Mouse (Mus musculus) liver, postnatal 0 days (tissue): ENCODE measurements around the gene Igf2. TPM values are rescaled to one million over a fixed set of nuclear protein-coding genes. Genes with fewer than 3 reads are reported as not detected.

Experiments
- ATAC-seq: fragments of 200-750 bp; cut with Nextera tagmentation; 2 replicates; pipeline ENCODE4 v1.8.0; 2017; ENCODE audit warnings: mild to moderate bottlenecking, moderate library complexity
- DNase-seq: peaks from one replicate; pipeline ENCODE4 v3.0.0-alpha.2; 2016
- H3K27ac ChIP-seq: fragments of 300-500 bp; sonication (generic); 2 replicates; pipeline ENCODE4 v1.5.1; 2014; ENCODE audit warnings: antibody characterized with exemption, moderate library complexity, mild to moderate bottlenecking, low read depth
- H3K27me3 ChIP-seq: fragments of 300-500 bp; sonication (generic); 2 replicates; pipeline ENCODE4 v1.6.1; 2014; ENCODE audit warnings: low read length, control low read depth, mixed read lengths; ENCODE audit not compliant: insufficient read depth
- H3K36me3 ChIP-seq: fragments of 300-500 bp; sonication (generic); replicated peaks from 2 replicates; pipeline ENCODE4 v1.6.1; 2014; ENCODE audit warnings: mild to moderate bottlenecking, control low read depth, low read length, moderate library complexity, mixed read lengths; ENCODE audit not compliant: insufficient read depth
- H3K4me1 ChIP-seq: fragments of 300-500 bp; sonication (generic); 2 replicates; pipeline ENCODE4 v1.6.1; 2014; ENCODE audit warnings: antibody characterized with exemption, mild to moderate bottlenecking, control low read depth; ENCODE audit not compliant: insufficient read depth
- H3K4me2 ChIP-seq: fragments of 300-500 bp; sonication (generic); 2 replicates; pipeline ENCODE4 v1.6.1; 2014; ENCODE audit warnings: low read depth, mild to moderate bottlenecking, low read length, moderate library complexity, mixed read lengths
- H3K4me3 ChIP-seq: fragments of 300-500 bp; sonication (generic); 2 replicates; pipeline ENCODE4 v1.5.1; 2014; ENCODE audit warnings: low read depth, low read length
- H3K9ac ChIP-seq: fragments of 300-500 bp; sonication (generic); replicated peaks from 2 replicates; pipeline ENCODE4 v1.6.1; 2014; ENCODE audit warnings: mild to moderate bottlenecking, moderate library complexity
- H3K9me3 ChIP-seq: fragments of 300-500 bp; sonication (generic); 2 replicates; pipeline ENCODE4 v1.6.1; 2016; ENCODE audit warnings: mild to moderate bottlenecking, control low read depth, low read length, mixed read lengths
- CTCF ChIP-seq: sonication (generic); IDR thresholded peaks from 2 replicates; pipeline ENCODE4 v1.5.1; 2016; ENCODE audit warnings: antibody characterized with exemption, low read depth
- EP300 ChIP-seq: IDR thresholded peaks from 2 replicates; pipeline ENCODE4 v1.6.1; 2016; ENCODE audit warnings: antibody characterized with exemption, low read depth, mild to moderate bottlenecking
- WGBS: fragments of 180-500 bp; shearing (Covaris S2); extraction: QIAGEN DNeasy Blood & Tissue Kit; methylation state at CpG from one replicate; pipeline ENCODE4 v1.1.7; 2014; ENCODE audit not compliant: insufficient replicate concordance; 5-methylcytosine and 5-hydroxymethylcytosine counted together
- polyA plus RNA-seq: library from polyadenylated mRNA; unstranded; fragments of >200 nt; fragmentation: Nextera tagmentation; extraction: Ambion mirVana; gene quantifications from 2 replicates; pipeline ENCODE4 v1.2.1, GENCODE M21; 2015

Gene Igf2
- polyA plus RNA-seq, result 1,534 and 1,664 TPM in 2 replicates

DNA sequence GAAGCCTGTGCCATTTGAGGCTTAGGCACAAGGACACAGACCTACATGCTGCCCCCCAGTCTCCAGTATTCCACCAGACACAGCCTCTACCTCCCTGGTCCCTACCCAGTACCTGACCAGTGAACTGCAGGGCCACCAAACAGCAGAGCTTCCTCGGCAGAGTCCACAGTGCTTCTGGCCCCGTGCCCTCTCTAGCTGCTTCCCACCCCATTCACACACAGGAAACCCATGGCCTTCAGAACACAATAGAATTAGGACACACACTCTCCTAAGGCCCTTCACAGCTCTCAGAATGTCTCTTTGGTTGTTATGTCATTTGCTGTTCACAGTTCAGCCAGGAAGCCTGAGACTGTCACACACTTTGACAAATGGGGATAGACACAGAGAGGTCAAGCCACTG lies at the start of gene Igf2:
Gene Igf2, minus strand, starts transcription at position 158 of the 400 bp plus-strand sequence.
- peaks cover 44% of the 10 kb centered on the region for H3K27me3 ChIP-seq
- H3K27ac ChIP-seq, result no peak within 1 kb of the TSS
- ATAC-seq, result no peak
- 35% methylated on average over 2 of the region's 2 CpGs for WGBS
- no peak within 1 kb of the TSS for H3K9ac ChIP-seq
- peaks cover 24% of the 10 kb centered on the region; the same call in 1 of the 2 replicates for H3K9me3 ChIP-seq
- TF ChIP-seq EP300 (no peak), CTCF (no peak)
- H3K4me2 ChIP-seq, result no peak within 1 kb of the TSS
- peak; percentile 11 for DNase-seq
- no peaks in the 10 kb centered on the region for H3K4me1 ChIP-seq
- no peaks in the 10 kb centered on the region; the same call in 1 of the 2 replicates for H3K36me3 ChIP-seq
- no peak within 1 kb of the TSS for H3K4me3 ChIP-seq

DNA sequence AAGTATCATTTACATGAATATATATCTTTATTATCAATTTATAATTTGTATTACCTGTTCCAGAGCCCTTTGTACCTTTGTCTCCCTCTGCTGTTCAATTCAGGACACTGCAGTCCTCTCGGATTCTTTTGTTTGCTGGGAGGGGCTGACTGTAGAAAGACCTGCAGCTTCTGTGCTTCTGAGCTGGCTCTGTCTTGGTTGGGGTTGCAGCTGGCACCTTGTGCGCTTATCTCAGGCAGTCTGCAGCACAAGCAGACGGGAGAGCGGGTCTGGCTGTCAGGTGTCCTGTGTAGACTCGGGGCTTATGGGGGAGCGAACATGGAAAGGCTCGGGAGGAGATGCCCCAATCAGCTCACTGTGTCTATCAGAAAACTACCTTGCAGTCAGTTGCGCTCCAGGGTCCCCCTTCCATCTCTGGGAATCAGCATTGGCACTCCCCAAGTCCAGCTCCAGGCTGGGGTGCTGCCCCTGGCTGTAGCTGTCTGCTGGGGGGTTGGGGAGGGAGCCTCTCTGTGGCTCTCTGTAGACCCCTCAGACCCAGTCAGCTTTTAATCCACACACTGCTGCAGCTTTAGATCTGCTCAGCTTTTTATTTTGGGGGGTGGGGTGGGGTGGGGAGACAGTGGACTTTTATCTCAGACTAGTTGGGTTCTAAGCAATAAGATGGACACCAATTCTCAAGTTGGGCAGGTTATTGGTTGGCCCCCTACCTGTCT lies 48.3 kb upstream of the Igf2 start:
- H3K4me3 ChIP-seq, result no peak overlapping the region
- H3K4me2 ChIP-seq, result no peak overlapping the region
- H3K9ac ChIP-seq, result no peak overlapping the region
- no peaks in the 10 kb centered on the region for H3K36me3 ChIP-seq
- ATAC-seq (no peak), DNase-seq (peak; percentile 43)
- WGBS, result 16% methylated on average over 7 of the region's 8 CpGs
- H3K27ac ChIP-seq, result no peak overlapping the region
- no peaks in the 10 kb centered on the region for H3K4me1 ChIP-seq
- H3K27me3 ChIP-seq, result no peaks in the 10 kb centered on the region
- no peak for TF ChIP-seq EP300
- TF ChIP-seq CTCF, result peak; percentile 74
- H3K9me3 ChIP-seq, result no peaks in the 10 kb centered on the region

DNA sequence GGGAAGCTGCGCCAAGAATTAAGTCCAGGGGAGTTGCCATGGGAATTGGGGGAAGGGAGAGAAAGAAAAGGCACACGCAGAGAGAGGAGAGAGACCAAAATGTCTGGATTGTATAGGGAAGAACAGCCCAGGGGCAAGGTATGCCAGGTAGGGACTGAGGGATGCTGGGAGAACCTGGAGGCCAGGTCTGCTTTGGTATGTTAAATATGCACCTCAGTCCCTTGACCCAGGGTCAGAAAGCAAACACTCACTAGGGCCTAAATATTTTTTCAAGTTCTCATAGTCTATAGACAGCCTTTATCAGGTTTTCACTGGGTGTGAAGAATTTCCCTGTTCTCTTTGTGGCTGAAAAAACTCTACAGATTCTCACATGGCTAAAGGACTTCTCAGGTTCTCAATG lies 40.3 kb upstream of the Igf2 start:
- H3K4me1 ChIP-seq, result no peaks in the 10 kb centered on the region
- TF ChIP-seq EP300, result no peak
- no peak for TF ChIP-seq CTCF
- H3K4me2 ChIP-seq, result no peak overlapping the region
- no peak overlapping the region for H3K9ac ChIP-seq
- ATAC-seq (no peak), DNase-seq (no peak)
- H3K36me3 ChIP-seq, result no peaks in the 10 kb centered on the region
- H3K27me3 ChIP-seq, result no peaks in the 10 kb centered on the region
- 75% methylated on average over 2 of the region's 2 CpGs for WGBS
- H3K9me3 ChIP-seq, result no peaks in the 10 kb centered on the region
- no peak overlapping the region for H3K4me3 ChIP-seq
- no peak overlapping the region for H3K27ac ChIP-seq

DNA sequence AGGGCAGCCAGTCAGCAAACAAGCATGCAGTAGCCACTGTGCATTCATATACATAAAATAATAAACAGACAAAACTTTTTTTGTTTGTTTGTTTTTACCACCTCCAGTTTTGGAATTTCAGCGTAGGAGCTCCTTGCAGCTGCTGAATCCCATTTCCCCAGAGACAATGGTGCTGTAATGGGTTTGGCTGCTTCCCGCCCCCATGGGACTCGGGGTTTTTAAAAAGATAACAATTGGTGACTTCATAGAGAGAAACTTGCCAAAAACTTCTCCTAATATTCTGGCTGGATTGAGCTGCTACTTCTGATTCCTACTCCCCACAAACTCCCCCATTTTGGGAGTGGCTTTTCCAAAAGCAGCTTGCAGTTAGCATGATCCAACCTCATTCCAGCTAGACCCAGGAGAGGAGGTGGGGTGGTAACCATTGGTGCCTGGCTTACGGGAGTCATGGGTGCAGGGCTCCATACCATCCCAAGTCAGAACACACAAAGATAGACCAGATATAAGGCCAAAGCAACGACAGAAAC lies 32.8 kb upstream of the Igf2 start:
- Histone ChIP-seq H3K36me3 (no peaks in the 10 kb centered on the region), H3K4me1 (no peaks in the 10 kb centered on the region), H3K4me2 (no peak overlapping the region), H3K27me3 (no peaks in the 10 kb centered on the region), H3K9me3 (no peaks in the 10 kb centered on the region), H3K4me3 (no peak overlapping the region), H3K27ac (no peak overlapping the region), H3K9ac (no peak overlapping the region)
- ATAC-seq (no peak), DNase-seq (no peak)
- 61% methylated on average over 5 of the region's 5 CpGs for WGBS
- TF ChIP-seq EP300, result no peak
- no peak for TF ChIP-seq CTCF

DNA sequence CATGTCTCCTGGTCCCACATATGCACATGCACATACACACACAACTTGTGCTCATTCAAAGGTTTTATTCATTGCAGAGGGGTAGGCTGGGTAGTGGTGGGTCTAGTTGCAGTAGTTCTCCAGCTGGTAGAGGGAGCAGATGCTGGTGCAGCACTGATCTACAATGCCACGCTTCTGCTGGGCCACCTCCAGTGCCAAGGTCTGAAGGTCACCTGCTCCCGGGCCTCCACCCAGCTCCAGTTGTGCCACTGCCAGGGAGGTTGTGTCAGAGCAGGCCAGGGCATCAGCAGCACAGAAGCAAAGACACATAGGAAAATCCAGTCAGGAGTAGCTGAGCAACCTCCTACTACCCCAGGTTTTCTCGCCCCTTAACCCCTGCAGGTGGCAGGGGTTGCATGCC lies 12.0 kb upstream of the Igf2 start:
- no peak for DNase-seq
- ATAC-seq, result no peak
- Histone ChIP-seq H3K4me1 (no peaks in the 10 kb centered on the region), H3K4me3 (no peak overlapping the region), H3K36me3 (no peaks in the 10 kb centered on the region), H3K9ac (no peak overlapping the region), H3K27me3 (no peaks in the 10 kb centered on the region), H3K27ac (no peak overlapping the region), H3K4me2 (no peak overlapping the region), H3K9me3 (no peaks in the 10 kb centered on the region)
- TF ChIP-seq CTCF (no peak), EP300 (no peak)
- WGBS, result 77% methylated on average over 3 of the region's 3 CpGs

DNA sequence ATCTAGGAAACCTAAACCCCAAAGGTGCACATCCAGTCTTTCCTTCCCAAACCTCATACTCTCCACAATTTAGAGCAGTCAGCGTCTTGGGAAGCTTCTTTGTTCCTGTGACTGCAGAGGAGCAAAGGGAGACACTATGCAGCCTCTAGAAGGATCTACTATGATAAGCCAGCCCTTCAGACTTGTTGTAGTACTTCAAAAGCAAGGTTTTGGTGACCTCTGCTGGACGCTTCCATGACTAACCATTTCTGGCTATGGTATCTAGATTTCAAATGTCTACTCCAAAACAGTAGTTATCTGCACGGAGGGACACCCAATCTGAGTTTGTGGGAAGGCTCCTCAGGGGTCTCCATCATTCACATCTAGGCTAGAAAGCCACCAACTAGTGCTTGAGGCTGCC lies 9.0 kb upstream of the Igf2 start:
- H3K36me3 ChIP-seq, result no peaks in the 10 kb centered on the region
- H3K27me3 ChIP-seq, result no peaks in the 10 kb centered on the region
- DNase-seq (peak; percentile 70), ATAC-seq (no peak)
- peaks cover 11% of the 10 kb centered on the region; the same call in 1 of the 2 replicates for H3K9me3 ChIP-seq
- H3K27ac ChIP-seq, result no peak overlapping the region
- no peak overlapping the region for H3K9ac ChIP-seq
- no peaks in the 10 kb centered on the region for H3K4me1 ChIP-seq
- no peak overlapping the region for H3K4me3 ChIP-seq
- H3K4me2 ChIP-seq, result no peak overlapping the region
- TF ChIP-seq CTCF (peak; percentile 71), EP300 (no peak)
- WGBS, result 7% methylated on average over 3 of the region's 3 CpGs
